Mouse (Mus musculus) Patski (cell line): ENCODE results near the gene Dixdc1. TPM values are rescaled to one million over a fixed set of nuclear protein-coding genes. Genes with fewer than 3 reads are reported as not detected.
A peak's percentile ranks its signal among the peaks of the same experiment; 100 is the strongest.

ENCODE experiments used
- ATAC-seq: fragments of 100-300 bp; one replicate; pipeline ENCODE4 v1.8.0; 2021
- CTCF ChIA-PET: fragments of 350-600 bp; sonication (Branson Sonifier 250); formaldehyde crosslinking; loops from one replicate; lab custom pipeline; 2022; ENCODE audit warnings: inconsistent platforms; lab: Charles Lee
- POLR2A ChIA-PET: fragments of 350-600 bp; sonication (Branson Sonifier 250); formaldehyde crosslinking; loops from one replicate; lab custom pipeline; 2022; ENCODE audit warnings: antibody characterized with exemption, inconsistent platforms; lab: Charles Lee
- DNase-seq: peaks from one replicate; pipeline ENCODE4 v3.0.0-alpha.2; 2011; ENCODE audit warnings: low read depth, low spot score
- H3K27me3 ChIP-seq: fragments of 371-371 bp; one replicate; pipeline ENCODE4 v1.5.1; 2021
- CTCF ChIP-seq: fragments of 100-300 bp; IDR thresholded peaks from one replicate; pipeline ENCODE4 v1.5.1; 2021
- in situ Hi-C: fragments of 300-500 bp; cut with MboI; formaldehyde crosslinking; loops from 3 replicates; pipeline ENCODE4 v1.11.1; 2018; ENCODE audit warnings: low pct_unique_long_range_greater_than_20kb, mixed read lengths
- polyA plus RNA-seq: library from polyadenylated mRNA; unstranded; gene quantifications from one replicate; pipeline ENCODE4 v1.2.3, GENCODE M21; 2021

Dixdc1 gene
- polyA plus RNA-seq, 1 experiment from 2014 or later, result 14.6 TPM

DNA sequence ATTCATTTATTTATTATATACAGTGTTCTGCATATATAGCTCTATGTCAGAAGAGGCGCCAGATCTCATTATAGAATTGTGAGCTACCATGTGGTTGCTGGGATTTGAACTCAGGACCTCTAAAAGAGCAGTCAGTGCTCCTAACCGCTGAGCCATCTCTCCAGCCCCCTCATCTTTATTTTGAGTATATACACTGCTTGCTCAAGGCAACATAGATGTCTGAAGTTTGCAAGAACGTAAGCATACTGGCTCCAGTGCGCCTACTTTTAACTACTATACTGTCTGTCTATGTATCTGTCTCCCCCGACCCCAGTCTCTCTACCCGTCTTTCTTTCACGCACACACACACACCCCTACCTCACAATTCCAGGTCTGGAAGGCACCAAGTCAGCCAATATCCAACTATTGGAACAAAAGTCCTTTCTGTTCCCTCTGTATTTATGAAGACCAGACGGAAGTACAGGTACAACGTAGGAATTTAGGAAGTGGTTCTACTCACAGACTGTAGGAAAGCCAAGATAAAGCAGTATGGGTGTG, 121.5 kb downstream of the Dixdc1 start:
- H3K27me3 ChIP-seq, result no peaks in the 10 kb centered on the region
- POLR2A ChIA-PET, result no interaction called here
- no peak for TF ChIP-seq CTCF
- no peak for ATAC-seq
- CTCF ChIA-PET, result no interaction called here
- in situ Hi-C loops, result no loop called here
- DNase-seq, result no peak

- peak; percentile 28 for TF ChIP-seq CTCF
- ChIA-PET CTCF (no interaction called here), POLR2A (interaction anchor here (0.9 to 1.3 kb wide), 2 partner anchors 12 to 14 kb away, joined by 4 to 6 read pairs; partner anchors contain the start of genes Sdhd and Timm8b)
- DNase-seq (peak; percentile 77), ATAC-seq (peak; percentile 85)
- H3K27me3 ChIP-seq, result no peaks in the 10 kb centered on the region
- in situ Hi-C loops, result no loop called here
Observed at GRCm38 (mm10) chr9:50616766-50617603, 122.3 kb downstream of the Dixdc1 start, which contains the start of the genes Pih1d2 and Nkapd1. Pih1d2 (plus strand) TSS chr9:50617321. Nkapd1 (minus strand) TSS chr9:50617464.

DNA sequence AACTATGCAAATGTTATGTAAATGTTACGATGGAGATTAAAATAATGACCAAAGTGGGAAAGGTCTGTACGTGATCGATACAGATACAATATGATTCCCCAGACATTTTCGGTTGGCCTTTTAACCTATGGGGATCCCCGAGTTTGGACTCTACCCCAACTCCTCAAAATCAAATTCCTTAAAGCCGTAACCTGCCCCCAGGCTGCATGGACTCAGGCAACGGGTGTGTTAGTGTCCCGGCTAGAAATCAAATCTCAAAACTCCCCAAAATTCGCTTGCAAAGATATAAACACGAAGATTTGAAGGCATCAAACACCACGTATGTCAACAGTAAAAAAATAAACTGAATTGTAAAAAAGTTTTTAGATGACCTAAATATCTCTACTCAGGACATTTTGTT, 123.2 kb downstream of the Dixdc1 start:
- ChIA-PET POLR2A (interaction anchor here (0.9 to 1.3 kb wide), 2 partner anchors 12 to 13 kb away, joined by 4 to 6 read pairs; partner anchors contain the start of genes Sdhd and Timm8b), CTCF (no interaction called here)
- ATAC-seq (no peak), DNase-seq (no peak)
- TF ChIP-seq CTCF, result no peak
- no peaks in the 10 kb centered on the region for H3K27me3 ChIP-seq
- in situ Hi-C loops, result no loop called here

Other genes with a start within 250 kb of the Dixdc1 start
- gene Plet1, start 245.0 kb downstream of the Dixdc1 start, polyA plus RNA-seq, result 0.08 TPM
- 65.9 TPM for gene Pts, start 210.8 kb downstream of the Dixdc1 start, polyA plus RNA-seq
- 3.6 TPM for gene Il18, start 184.7 kb downstream of the Dixdc1 start, polyA plus RNA-seq
- 0.22 TPM for gene Bco2, start 184.3 kb downstream of the Dixdc1 start, polyA plus RNA-seq
- not detected for gene Tex12, start 178.2 kb downstream of the Dixdc1 start, polyA plus RNA-seq
- 418 TPM for gene Sdhd, start 135.7 kb downstream of the Dixdc1 start, polyA plus RNA-seq
- 247 TPM for gene Timm8b, start 135.6 kb downstream of the Dixdc1 start, polyA plus RNA-seq
- gene Pih1d2, start 122.2 kb downstream of the Dixdc1 start, polyA plus RNA-seq, result 8.2 TPM
- gene Nkapd1, start 122.1 kb downstream of the Dixdc1 start, polyA plus RNA-seq, result 25.4 TPM
- 134 TPM for gene Dlat, start 79.7 kb downstream of the Dixdc1 start, polyA plus RNA-seq
- 33.1 TPM for gene 2310030G06Rik, start 7.0 kb upstream of the Dixdc1 start, polyA plus RNA-seq
- gene Cryab, start 11.8 kb upstream of the Dixdc1 start, polyA plus RNA-seq, result 1,544 TPM
- 12.9 TPM for gene Hspb2, start 12.8 kb upstream of the Dixdc1 start, polyA plus RNA-seq
- gene Fdxacb1, start 28.7 kb upstream of the Dixdc1 start, polyA plus RNA-seq, result 6.5 TPM
- gene Alg9, start 35.5 kb upstream of the Dixdc1 start, polyA plus RNA-seq, result 27.5 TPM
- 28.6 TPM for gene 1110032A03Rik, start 36.0 kb upstream of the Dixdc1 start, polyA plus RNA-seq
- gene Ppp2r1b, start 105.8 kb upstream of the Dixdc1 start, polyA plus RNA-seq, result 34.9 TPM